In the genomic region with DNA sequence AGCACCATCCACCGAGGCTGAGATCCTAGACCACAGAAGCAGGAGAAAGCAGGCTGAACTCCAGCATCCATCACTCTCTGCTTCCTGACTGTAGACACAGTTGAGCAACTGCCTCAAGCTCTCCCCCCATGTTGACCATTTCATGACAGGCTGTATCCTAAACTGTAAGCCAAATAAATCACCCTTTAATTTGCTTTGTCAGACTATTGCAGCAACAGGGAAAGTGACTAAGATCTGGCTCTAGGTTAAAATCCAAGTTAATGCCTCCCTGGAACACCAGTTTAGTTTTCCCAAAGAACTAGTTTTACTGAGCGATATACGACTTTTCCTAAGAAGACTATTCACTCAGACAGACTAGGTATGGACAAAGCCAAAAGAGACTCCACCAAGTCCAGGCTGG, we compare ENCODE assay signal across 23 mouse cellular contexts. TPM values are rescaled to one million over a fixed set of nuclear protein-coding genes. Genes with fewer than 3 reads are reported as not detected.
DNase-seq lines count a peak whose midpoint lies in the region; ATAC-seq and TF ChIP-seq lines count a peak whose summit lies in the region.
"Had no signal": no experiment of that assay in that cellular context is flagged by ENCODE, and none has a peak within 500 bp of the region (broad histone marks: within the 10 kb centered on the region; RNA-seq: fewer than 3 reads in every experiment).

No protein-coding gene starts in this region.

- H3K4me3 ChIP-seq in liver, adult 2 months (ENCODE audit: insufficient read depth, low read depth, low read length), result no peak overlapping the region
- H3K4me3 ChIP-seq in liver, embryonic 11.5 days (ENCODE audit: low read depth, low read length), result no peak overlapping the region
- H3K4me3 ChIP-seq in midbrain, embryonic 11.5 days (ENCODE audit: low read depth, low read length), result no peak overlapping the region
- H3K4me3 ChIP-seq in midbrain, embryonic 15.5 days, result no peak overlapping the region

- no peak overlapping the region for H3K4me2 ChIP-seq in liver, embryonic 11.5 days
- H3K4me2 ChIP-seq in midbrain, embryonic 11.5 days, result no peak overlapping the region
- no peak overlapping the region for H3K4me2 ChIP-seq in midbrain, embryonic 15.5 days

- peak; percentile 73 for DNase-seq in liver, adult 2 months (ENCODE audit: extremely low read depth, low read depth, low spot score)
- DNase-seq in liver, embryonic 11.5 days (ENCODE audit: low spot score), result no peak
- DNase-seq in midbrain, embryonic 11.5 days (ENCODE audit: low spot score, missing footprints), result peak; percentile 61
- DNase-seq in NIH3T3 (ENCODE audit: low read depth), result peak; percentile 36
- DNase-seq in fibroblast of lung, adult 2 months (ENCODE audit: low read depth), result peak; percentile 47
- DNase-seq in urinary bladder, postnatal 14 days (ENCODE audit: low spot score), result no peak
- no peak for DNase-seq in kidney, adult 9 months
- DNase-seq: adrenal gland, adult 2 months; adrenal gland, adult 8-10 months; adrenal gland, postnatal 10 days; adrenal gland, postnatal 14 days; adrenal gland, postnatal 25 days; adrenal gland, postnatal 36 days; B cell, adult 2 months; cerebellum, adult 11 months; cerebellum, adult 11-12 months; cerebellum, adult 18-20 months had no signal

- no peaks in the 10 kb centered on the region for H3K27me3 ChIP-seq in liver, adult 2 months (ENCODE audit: control insufficient read depth, insufficient read depth, low read length)
- H3K27me3 ChIP-seq in liver, embryonic 11.5 days (replicated peaks; ENCODE audit: control insufficient read depth, insufficient read depth, low read length), result no peaks in the 10 kb centered on the region
- no peaks in the 10 kb centered on the region for H3K27me3 ChIP-seq in midbrain, embryonic 11.5 days (ENCODE audit: control insufficient read depth, insufficient read depth, low read length)
- no peaks in the 10 kb centered on the region for H3K27me3 ChIP-seq in midbrain, embryonic 15.5 days (replicated peaks)
- H3K27me3 ChIP-seq: CH12.LX, Patski had no signal

- TF ChIP-seq POLR2A in liver, adult 2 months (IDR thresholded peaks at IDR 0.05; ENCODE audit: extremely low read depth, insufficient read depth, low read length), result no peak

- H3K36me3 ChIP-seq in liver, adult 2 months (ENCODE audit: control insufficient read depth, insufficient read depth, low read length), result no peaks in the 10 kb centered on the region
- H3K36me3 ChIP-seq in liver, embryonic 11.5 days (ENCODE audit: control insufficient read depth, insufficient read depth, low read length), result no peaks in the 10 kb centered on the region
- H3K36me3 ChIP-seq in midbrain, embryonic 11.5 days (ENCODE audit: control insufficient read depth, insufficient read depth, low read length), result no peaks in the 10 kb centered on the region
- H3K36me3 ChIP-seq in midbrain, embryonic 15.5 days (replicated peaks), result no peaks in the 10 kb centered on the region

- WGBS in liver, adult 2 months, result 63% methylated on average over 3 of the region's 3 CpGs
- WGBS in liver, embryonic 11.5 days, result 82% methylated on average over 3 of the region's 3 CpGs
- WGBS in midbrain, embryonic 11.5 days, result 98% methylated on average over 3 of the region's 3 CpGs
- 96% methylated on average over 3 of the region's 3 CpGs for WGBS in midbrain, embryonic 15.5 days

- TF ChIP-seq CTCF in liver, adult 2 months (IDR thresholded peaks at IDR 0.05; ENCODE audit: low read depth, low read length), result no peak

- H3K27ac ChIP-seq in liver, adult 2 months (replicated peaks; ENCODE audit: insufficient read depth, low read depth, low read length), result no peak overlapping the region
- no peak overlapping the region for H3K27ac ChIP-seq in liver, embryonic 11.5 days (ENCODE audit: low read depth, low read length)
- H3K27ac ChIP-seq in midbrain, embryonic 11.5 days (ENCODE audit: low read depth, low read length), result no peak overlapping the region
- H3K27ac ChIP-seq in midbrain, embryonic 15.5 days, result no peak overlapping the region

- H3K9ac ChIP-seq in liver, adult 2 months (ENCODE audit: low read depth, low read length), result no peak overlapping the region
- no peak overlapping the region for H3K9ac ChIP-seq in liver, embryonic 11.5 days (ENCODE audit: low read depth, low read length)
- no peak overlapping the region for H3K9ac ChIP-seq in midbrain, embryonic 11.5 days (ENCODE audit: low read length)
- H3K9ac ChIP-seq in midbrain, embryonic 15.5 days, result no peak overlapping the region

- ATAC-seq in liver, embryonic 11.5 days (replicated peaks; ENCODE audit: low FRiP score), result no peak
- ATAC-seq in midbrain, embryonic 11.5 days (ENCODE audit: low FRiP score), result no peak
- no peak for ATAC-seq in midbrain, embryonic 15.5 days (replicated peaks)
- ATAC-seq: activated CD4-positive, CD25-positive, alpha-beta regulatory T cell, adult 4 months; CD4-positive, CD25-positive, alpha-beta regulatory T cell, adult 4 months; Patski had no signal

- no peaks in the 10 kb centered on the region for H3K9me3 ChIP-seq in liver, embryonic 11.5 days (ENCODE audit: control insufficient read depth, low read length)
- no peaks in the 10 kb centered on the region for H3K9me3 ChIP-seq in midbrain, embryonic 11.5 days (ENCODE audit: control insufficient read depth, low read length)
- no peaks in the 10 kb centered on the region for H3K9me3 ChIP-seq in midbrain, embryonic 15.5 days
- H3K9me3 ChIP-seq: G1E had no signal

- H3K79me2 ChIP-seq in liver, adult 2 months (ENCODE audit: control insufficient read depth, insufficient read depth, low read length), result peaks cover 51% of the 10 kb centered on the region

- peaks cover 12% of the 10 kb centered on the region; the same call in 1 of the 2 replicates for H3K4me1 ChIP-seq in liver, adult 2 months (ENCODE audit: control insufficient read depth, insufficient read depth, low read length)
- no peaks in the 10 kb centered on the region; the same call in 1 of the 2 replicates for H3K4me1 ChIP-seq in liver, embryonic 11.5 days (replicated peaks; ENCODE audit: control insufficient read depth, insufficient read depth, low read length)
- H3K4me1 ChIP-seq in midbrain, embryonic 11.5 days (ENCODE audit: control insufficient read depth, insufficient read depth, low read length), result no peaks in the 10 kb centered on the region
- no peaks in the 10 kb centered on the region for H3K4me1 ChIP-seq in midbrain, embryonic 15.5 days

RNA-seq across cellular contexts. Expression of gene Arhgef12, which starts 28.3 kb away (rescaled TPM):
- 62.3 and 77.7 TPM in 2 replicates for total RNA-seq in liver, adult 2 months (2014; rRNA removed)
- polyA plus RNA-seq in liver, adult 2 months (2012; rRNA removed), result 20.8 and 22.9 TPM in 2 replicates
- polyA plus RNA-seq in liver, embryonic 11.5 days (2014; fragmentation: Nextera tagmentation; extraction: Ambion mirVana), result 5.7 and 7.0 TPM in 2 replicates
- polyA plus RNA-seq in midbrain, embryonic 11.5 days (2014; fragmentation: Nextera tagmentation; extraction: Ambion mirVana), result 9.2 and 10.0 TPM in 2 replicates
- 24.8 and 29.1 TPM in 2 replicates for polyA plus RNA-seq in midbrain, embryonic 15.5 days (2015; fragmentation: Nextera tagmentation; extraction: Ambion mirVana)

RNA-seq across cellular contexts. Expression of gene Tmem136, which starts 37.7 kb away (rescaled TPM):
- 0.34 and 0.37 TPM in 2 replicates for total RNA-seq in liver, adult 2 months (2014; rRNA removed)
- 0.17 and 0.32 TPM in 2 replicates for polyA plus RNA-seq in liver, adult 2 months (2012; rRNA removed)
- 3.5 and 3.7 TPM in 2 replicates for polyA plus RNA-seq in liver, embryonic 11.5 days (2014; fragmentation: Nextera tagmentation; extraction: Ambion mirVana)
- polyA plus RNA-seq in midbrain, embryonic 11.5 days (2014; fragmentation: Nextera tagmentation; extraction: Ambion mirVana), result 13.9 and 17.5 TPM in 2 replicates
- 10.5 and 13.0 TPM in 2 replicates for polyA plus RNA-seq in midbrain, embryonic 15.5 days (2015; fragmentation: Nextera tagmentation; extraction: Ambion mirVana)

Comparison
In these comparisons a context has a peak if more than half of its experiments do, and no peak if none do; other contexts are left out.
1. DNase-seq: peak in liver, adult 2 months (single experiment), midbrain, embryonic 11.5 days (single experiment), NIH3T3 (single experiment) and fibroblast of lung, adult 2 months (single experiment); none in liver, embryonic 11.5 days (single experiment), urinary bladder, postnatal 14 days (single experiment) and kidney, adult 9 months (single experiment).